Mouse (Mus musculus) midbrain, embryonic 16.5 days (tissue): ENCODE data around the gene Slc35e3. TPM values are rescaled to one million over a fixed set of nuclear protein-coding genes. Genes with fewer than 3 reads are reported as not detected.

Source experiments
- ATAC-seq: fragments of 200-750 bp; cut with Nextera tagmentation; 2 replicates; pipeline ENCODE4 v1.8.0; 2017; ENCODE audit warnings: moderate TSS enrichment
- H3K27ac ChIP-seq: fragments of 300-500 bp; sonication (generic); 2 replicates; pipeline ENCODE4 v1.5.1; 2014; ENCODE audit warnings: mild to moderate bottlenecking, low read length, mixed read lengths
- H3K27me3 ChIP-seq: fragments of 300-500 bp; sonication (generic); 2 replicates; pipeline ENCODE4 v1.6.1; 2014; ENCODE audit warnings: low read depth, low read length, mixed read lengths; ENCODE audit not compliant: control insufficient read depth, insufficient read depth
- H3K36me3 ChIP-seq: fragments of 300-500 bp; sonication (generic); 2 replicates; pipeline ENCODE4 v1.6.1; 2014; ENCODE audit warnings: mild to moderate bottlenecking, low read length, moderate library complexity, mixed read lengths; ENCODE audit not compliant: control insufficient read depth, insufficient read depth
- H3K4me1 ChIP-seq: fragments of 300-500 bp; sonication (generic); 2 replicates; pipeline ENCODE4 v1.6.1; 2014; ENCODE audit warnings: mild to moderate bottlenecking, low read length, mixed read lengths; ENCODE audit not compliant: control insufficient read depth, insufficient read depth
- H3K4me2 ChIP-seq: fragments of 300-500 bp; sonication (generic); 2 replicates; pipeline ENCODE4 v1.6.1; 2014; ENCODE audit warnings: mild to moderate bottlenecking, low read length, mixed read lengths
- H3K4me3 ChIP-seq: fragments of 300-500 bp; sonication (generic); 2 replicates; pipeline ENCODE4 v1.5.1; 2014; ENCODE audit warnings: low read depth, mild to moderate bottlenecking, low read length, moderate library complexity, mixed read lengths
- H3K9ac ChIP-seq: fragments of 300-500 bp; sonication (generic); 2 replicates; pipeline ENCODE4 v1.6.1; 2014; ENCODE audit warnings: low read depth, low read length, mixed read lengths
- H3K9me3 ChIP-seq: fragments of 300-500 bp; sonication (generic); replicated peaks from 2 replicates; pipeline ENCODE4 v1.6.1; 2014; ENCODE audit warnings: mild to moderate bottlenecking, low read length, mixed read lengths; ENCODE audit not compliant: control insufficient read depth, poor library complexity, severe bottlenecking
- WGBS: fragments of 180-500 bp; shearing (Covaris S2); extraction: QIAGEN DNeasy Blood & Tissue Kit; methylation state at CpG from one replicate; pipeline ENCODE4 v1.1.7; 2014; 5-methylcytosine and 5-hydroxymethylcytosine counted together
- polyA plus RNA-seq: library from polyadenylated mRNA; unstranded; fragments of >200 nt; fragmentation: Nextera tagmentation; extraction: Ambion mirVana; gene quantifications from 2 replicates; pipeline ENCODE4 v1.2.1, GENCODE M21; 2015

Slc35e3 gene
- polyA plus RNA-seq, 1 experiment from 2014 or later = 34.8 TPM

DNA sequence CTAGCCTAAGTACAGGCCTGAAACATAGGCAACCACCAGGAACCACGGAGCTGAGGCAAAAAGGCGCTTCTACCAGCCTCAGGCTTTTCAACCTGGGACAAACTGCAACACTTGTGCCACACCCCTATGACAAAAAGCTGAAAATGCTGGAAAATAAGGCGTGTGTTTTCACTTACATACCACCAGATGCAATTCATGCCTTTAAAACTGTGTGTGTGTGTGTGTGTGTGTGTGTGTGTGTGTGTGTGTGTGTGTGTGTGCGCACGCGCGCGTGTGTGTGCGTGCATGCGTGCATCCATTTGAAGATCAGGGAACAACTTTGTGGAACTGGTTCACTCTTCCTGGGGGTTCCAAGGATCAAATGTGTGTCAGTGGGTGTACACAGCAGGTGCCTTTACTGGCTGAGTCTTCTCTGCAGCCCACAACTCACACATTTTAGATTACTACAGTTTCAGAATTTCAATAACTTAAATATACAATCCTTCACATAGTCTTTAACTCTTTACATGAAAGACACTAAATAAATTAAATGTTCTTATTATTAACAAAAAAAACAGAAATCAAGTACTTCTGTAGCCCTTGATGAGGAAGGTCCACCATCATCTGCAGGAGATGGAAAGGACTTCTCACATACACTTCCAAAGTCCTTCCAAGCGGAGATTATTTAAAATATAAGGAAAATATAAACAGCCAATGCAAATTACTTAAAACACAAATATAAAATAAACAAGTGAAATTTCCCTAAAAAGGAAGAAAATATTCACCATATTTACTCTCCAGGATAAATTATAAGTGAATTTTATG, 56.7 kb downstream of the Slc35e3 start:
- H3K4me3 ChIP-seq = no peak overlapping the region
- no peaks in the 10 kb centered on the region for H3K9me3 ChIP-seq
- H3K27me3 ChIP-seq = no peaks in the 10 kb centered on the region
- ATAC-seq = no peak
- no peak overlapping the region for H3K27ac ChIP-seq
- H3K4me2 ChIP-seq = no peak overlapping the region
- H3K4me1 ChIP-seq = no peaks in the 10 kb centered on the region
- no peak overlapping the region for H3K9ac ChIP-seq
- H3K36me3 ChIP-seq = peaks cover 31% of the 10 kb centered on the region
- 93% methylated on average over 10 of the region's 11 CpGs for WGBS

- Histone ChIP-seq H3K27ac (no peak overlapping the region), H3K9me3 (no peaks in the 10 kb centered on the region), H3K4me1 (no peaks in the 10 kb centered on the region), H3K9ac (no peak overlapping the region), H3K27me3 (no peaks in the 10 kb centered on the region), H3K4me3 (no peak overlapping the region), H3K36me3 (peaks cover 26% of the 10 kb centered on the region), H3K4me2 (no peak overlapping the region)
- ATAC-seq = peak; percentile 39; the same call in 1 of the 2 replicates
- 89% methylated on average over 13 of the region's 13 CpGs for WGBS
These were observed 57.7 kb downstream of the Slc35e3 start for GRCm38 (mm10) chr10:117688204-117689151.

GRCm38 (mm10) chr10:117687577-117687976, 58.6 kb downstream of the Slc35e3 start:
- ATAC-seq = no peak
- Histone ChIP-seq H3K4me3 (no peak overlapping the region), H3K9me3 (no peaks in the 10 kb centered on the region), H3K27ac (no peak overlapping the region), H3K27me3 (no peaks in the 10 kb centered on the region), H3K36me3 (peaks cover 25% of the 10 kb centered on the region), H3K4me2 (no peak overlapping the region), H3K9ac (no peak overlapping the region), H3K4me1 (no peaks in the 10 kb centered on the region)
- 89% methylated on average over 7 of the region's 7 CpGs for WGBS

DNA sequence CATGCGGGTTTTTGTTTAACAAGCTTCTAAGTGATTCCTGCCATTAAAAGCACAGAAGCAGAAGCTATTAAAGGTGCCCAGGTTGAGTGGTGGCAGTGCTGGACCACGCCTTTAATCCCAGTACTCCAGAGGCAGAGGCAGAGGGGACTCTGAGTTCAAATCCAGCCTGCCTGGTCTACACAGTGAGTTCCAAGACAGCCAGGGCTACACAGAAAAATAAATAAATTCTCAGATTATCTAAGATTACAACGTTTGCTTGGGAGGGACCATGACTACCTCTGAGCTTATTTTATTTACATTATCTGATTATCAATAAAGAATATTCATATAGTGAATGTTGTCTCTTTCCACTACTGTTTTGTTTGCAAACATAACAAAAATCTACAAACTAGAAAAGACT, 59.1 kb downstream of the Slc35e3 start:
- WGBS = 89% methylated on average over 3 of the region's 3 CpGs
- H3K4me2 ChIP-seq = no peak overlapping the region
- no peaks in the 10 kb centered on the region for H3K9me3 ChIP-seq
- no peaks in the 10 kb centered on the region for H3K27me3 ChIP-seq
- no peaks in the 10 kb centered on the region for H3K4me1 ChIP-seq
- H3K36me3 ChIP-seq = peaks cover 20% of the 10 kb centered on the region
- H3K9ac ChIP-seq = no peak overlapping the region
- H3K27ac ChIP-seq = no peak overlapping the region
- ATAC-seq = no peak
- H3K4me3 ChIP-seq = no peak overlapping the region

DNA sequence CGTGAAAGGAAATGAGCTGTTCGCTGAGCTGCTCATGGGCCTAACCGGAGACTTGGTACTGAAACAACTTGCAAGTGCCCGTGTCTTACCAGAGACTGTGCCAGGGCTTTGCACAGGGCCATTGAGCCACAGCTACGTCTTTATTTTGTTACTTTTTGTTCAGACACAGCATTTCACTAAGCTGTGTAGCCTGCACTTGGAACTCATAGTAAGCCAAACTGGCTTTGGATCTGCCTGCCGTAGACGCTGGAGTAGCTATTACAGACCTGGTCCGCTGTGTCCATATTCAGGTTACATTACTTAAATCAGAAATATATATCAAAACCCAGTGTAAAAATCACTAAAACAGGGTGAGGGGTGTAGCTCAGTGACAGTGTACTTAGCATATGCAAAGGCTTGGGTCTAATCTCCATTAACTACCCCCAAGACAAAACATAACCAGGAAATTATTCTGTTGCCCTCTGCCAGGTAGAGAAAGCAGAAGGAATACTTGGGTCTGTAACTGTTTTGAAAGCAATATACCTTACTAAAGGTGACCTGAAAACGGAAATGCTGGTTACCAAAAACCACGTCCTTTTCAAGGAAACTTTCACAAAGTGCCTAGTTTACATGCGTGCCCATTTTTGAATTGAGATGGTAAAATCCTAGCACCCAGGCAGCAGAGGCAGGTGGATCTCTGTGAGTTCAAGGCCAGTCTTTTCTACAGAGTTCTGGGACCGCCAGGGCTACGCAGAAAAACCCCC, 60.1 kb downstream of the Slc35e3 start:
- no peak for ATAC-seq
- Histone ChIP-seq H3K27me3 (no peaks in the 10 kb centered on the region), H3K4me3 (no peak overlapping the region), H3K4me1 (no peaks in the 10 kb centered on the region), H3K9ac (no peak overlapping the region), H3K4me2 (no peak overlapping the region), H3K36me3 (peaks cover 14% of the 10 kb centered on the region), H3K27ac (no peak overlapping the region), H3K9me3 (no peaks in the 10 kb centered on the region)
- 91% methylated on average over 13 of the region's 13 CpGs for WGBS

- Histone ChIP-seq H3K9me3 (no peaks in the 10 kb centered on the region), H3K9ac (no peak overlapping the region), H3K27ac (no peak overlapping the region), H3K27me3 (no peaks in the 10 kb centered on the region), H3K36me3 (peaks cover 9% of the 10 kb centered on the region), H3K4me2 (no peak overlapping the region), H3K4me3 (no peak overlapping the region), H3K4me1 (no peaks in the 10 kb centered on the region)
- no peak for ATAC-seq
- WGBS = 94% methylated on average over 15 of the region's 15 CpGs
These were observed 60.9 kb downstream of the Slc35e3 start for GRCm38 (mm10) chr10:117685171-117685848.

GRCm38 (mm10) chr10:117684298-117685170, 61.6 kb downstream of the Slc35e3 start:
- no peak for ATAC-seq
- WGBS = 89% methylated on average over 19 of the region's 19 CpGs
- H3K9me3 ChIP-seq = no peaks in the 10 kb centered on the region
- no peak overlapping the region for H3K9ac ChIP-seq
- H3K27ac ChIP-seq = no peak overlapping the region
- no peaks in the 10 kb centered on the region for H3K4me1 ChIP-seq
- no peaks in the 10 kb centered on the region for H3K27me3 ChIP-seq
- H3K4me3 ChIP-seq = no peak overlapping the region
- H3K4me2 ChIP-seq = no peak overlapping the region
- H3K36me3 ChIP-seq = peaks cover 4% of the 10 kb centered on the region; the same call in 1 of the 2 replicates

- Histone ChIP-seq H3K9me3 (no peaks in the 10 kb centered on the region), H3K4me3 (no peak overlapping the region), H3K9ac (no peak overlapping the region), H3K27me3 (no peaks in the 10 kb centered on the region), H3K36me3 (no peaks in the 10 kb centered on the region), H3K27ac (no peak overlapping the region), H3K4me1 (no peaks in the 10 kb centered on the region), H3K4me2 (no peak overlapping the region)
- ATAC-seq = no peak
- 94% methylated on average over 9 of the region's 9 CpGs for WGBS
These were observed 62.5 kb downstream of the Slc35e3 start for GRCm38 (mm10) chr10:117683734-117684037.
